In the genomic region with DNA sequence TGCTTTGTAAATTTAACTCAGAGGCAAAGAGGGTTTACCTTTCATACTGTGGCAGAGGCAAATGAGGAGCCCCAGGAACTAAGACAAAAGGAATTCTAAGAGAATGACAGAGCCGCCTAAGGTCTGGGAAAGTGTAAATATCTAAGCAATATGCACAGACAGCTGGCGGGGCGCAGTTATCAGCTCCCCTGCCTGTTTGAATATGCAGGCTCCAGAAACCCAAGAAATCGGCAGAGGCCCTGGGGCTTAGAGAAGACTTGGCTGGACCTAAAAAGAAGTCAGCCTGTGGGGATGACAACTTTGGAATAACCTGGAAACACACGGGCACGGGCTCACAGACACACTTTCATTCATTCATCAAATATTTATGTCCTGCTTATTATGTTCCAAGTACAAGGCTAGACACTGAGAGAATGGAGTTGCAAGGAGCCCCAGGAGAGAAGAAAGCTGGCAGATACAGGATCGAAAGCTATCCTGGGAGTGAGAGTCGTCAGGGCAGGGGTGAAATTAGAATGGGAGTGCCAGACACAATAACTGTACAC, we compare ENCODE assay signal across 9 mouse cellular contexts.
DNase-seq lines count a peak whose midpoint lies in the region; ATAC-seq and TF ChIP-seq lines count a peak whose summit lies in the region.
"Had no signal": no experiment of that assay in that cellular context is flagged by ENCODE, and none has a peak within 500 bp of the region (broad histone marks: within the 10 kb centered on the region; RNA-seq: fewer than 3 reads in every experiment).

No protein-coding gene starts in this region.

- H3K27me3 ChIP-seq in heart, embryonic 10.5 days (ENCODE audit: insufficient read depth, poor library complexity, severe bottlenecking): peaks cover 27% of the 10 kb centered on the region; the same call in 1 of the 2 replicates
- H3K27me3 ChIP-seq in hindbrain, embryonic 11.5 days (ENCODE audit: control insufficient read depth, insufficient read depth, low read length): no peaks in the 10 kb centered on the region
- H3K27me3 ChIP-seq in liver, postnatal 0 days (ENCODE audit: insufficient read depth, low read length): no peaks in the 10 kb centered on the region

- peaks cover 49% of the 10 kb centered on the region for H3K4me1 ChIP-seq in heart, embryonic 10.5 days
- H3K4me1 ChIP-seq in hindbrain, embryonic 11.5 days (replicated peaks; ENCODE audit: control insufficient read depth, insufficient read depth, low read length): peaks cover 10% of the 10 kb centered on the region; the same call in 1 of the 2 replicates
- H3K4me1 ChIP-seq in liver, postnatal 0 days (ENCODE audit: insufficient read depth): peaks cover 22% of the 10 kb centered on the region

- peak overlapping the region; percentile 83 for H3K27ac ChIP-seq in heart, embryonic 10.5 days
- no peak overlapping the region; the same call in 1 of the 2 replicates for H3K27ac ChIP-seq in hindbrain, embryonic 11.5 days (ENCODE audit: low read depth, low read length)
- H3K27ac ChIP-seq in liver, postnatal 0 days (ENCODE audit: low read depth): no peak overlapping the region; the same call in 1 of the 2 replicates

- no peak overlapping the region for H3K9ac ChIP-seq in hindbrain, embryonic 11.5 days (ENCODE audit: low read depth, low read length)
- no peak overlapping the region for H3K9ac ChIP-seq in liver, postnatal 0 days (replicated peaks)

- no peak for ATAC-seq in hindbrain, embryonic 11.5 days (ENCODE audit: low FRiP score)
- no peak for ATAC-seq in liver, postnatal 0 days

- no peak for TF ChIP-seq POLR2A in brain, embryonic 14.5 days (IDR thresholded peaks at IDR 0.05; ENCODE audit: borderline replicate concordance, extremely low read depth, insufficient read depth, insufficient read length, poor library complexity, severe bottlenecking)

- WGBS in heart, embryonic 10.5 days: 5% methylated on average over 8 of the region's 8 CpGs
- 6% methylated on average over 8 of the region's 8 CpGs for WGBS in hindbrain, embryonic 11.5 days
- 21% methylated on average over 8 of the region's 8 CpGs for WGBS in liver, postnatal 0 days (ENCODE audit: insufficient replicate concordance)

- intact Hi-C loops in heart, postnatal 25 days (cut with DNase I): no loop called here

- peak overlapping the region; percentile 47 for H3K4me3 ChIP-seq in heart, embryonic 10.5 days
- H3K4me3 ChIP-seq in hindbrain, embryonic 11.5 days (ENCODE audit: low read depth, low read length): 0 out of 2 replicates have a peak overlapping the region, but pooled peaks have one; percentile 16
- H3K4me3 ChIP-seq in liver, postnatal 0 days (ENCODE audit: low read depth, low read length): peak overlapping the region; percentile 45

- TF ChIP-seq CTCF in brain, embryonic 14.5 days (IDR thresholded peaks at IDR 0.05; ENCODE audit: borderline replicate concordance, extremely low read depth, insufficient read depth, insufficient read length): no peak
- TF ChIP-seq CTCF in liver, postnatal 0 days (IDR thresholded peaks at IDR 0.05; ENCODE audit: low read depth): no peak

- TF ChIP-seq EP300 in liver, postnatal 0 days (IDR thresholded peaks at IDR 0.05; ENCODE audit: low read depth): no peak

- no peak for DNase-seq in heart, embryonic 10.5 days (ENCODE audit: low spot score)
- no peak for DNase-seq in heart, postnatal 25 days (ENCODE audit: low spot score)
- peak; percentile 82 for DNase-seq in brain, embryonic 14.5 days (ENCODE audit: low read depth)
- peak; percentile 33 for DNase-seq in hindbrain, embryonic 11.5 days (ENCODE audit: low spot score)
- DNase-seq in liver, postnatal 0 days: no peak
- DNase-seq in spleen, postnatal 4 days (ENCODE audit: low spot score in 2 of 2): no peak
- no peak for DNase-seq in right cerebral cortex, adult 18-20 months
- no peak for DNase-seq in lung, postnatal 36 days
- DNase-seq: cerebellum, adult 18-20 months had no signal

- H3K9me3 ChIP-seq in heart, embryonic 10.5 days: no peaks in the 10 kb centered on the region
- H3K9me3 ChIP-seq in hindbrain, embryonic 11.5 days (ENCODE audit: control insufficient read depth, low read length): no peaks in the 10 kb centered on the region
- H3K9me3 ChIP-seq in liver, postnatal 0 days (ENCODE audit: low read length): no peaks in the 10 kb centered on the region

- H3K36me3 ChIP-seq in heart, embryonic 10.5 days: no peaks in the 10 kb centered on the region
- no peaks in the 10 kb centered on the region for H3K36me3 ChIP-seq in hindbrain, embryonic 11.5 days (ENCODE audit: control insufficient read depth, insufficient read depth, low read length)
- no peaks in the 10 kb centered on the region for H3K36me3 ChIP-seq in liver, postnatal 0 days (replicated peaks; ENCODE audit: insufficient read depth, low read length)

- H3K4me2 ChIP-seq in hindbrain, embryonic 11.5 days (replicated peaks; ENCODE audit: low read depth, low read length): peak overlapping the region; percentile 33
- H3K4me2 ChIP-seq in liver, postnatal 0 days (ENCODE audit: low read depth, low read length): peak overlapping the region; percentile 76

Comparison
In these comparisons a context has a peak if more than half of its experiments do, and no peak if none do; other contexts are left out.
1. DNase-seq: peak in brain, embryonic 14.5 days (single experiment) and hindbrain, embryonic 11.5 days (single experiment); none in heart, embryonic 10.5 days (single experiment), heart, postnatal 25 days (single experiment), liver, postnatal 0 days (single experiment), spleen, postnatal 4 days (0 of 2), right cerebral cortex, adult 18-20 months (single experiment) and lung, postnatal 36 days (single experiment).
2. Peak in every context shown above with its lines, with median percentiles within 50 percentile points of each other: H3K4me3 ChIP-seq.